Mouse (Mus musculus) T-helper 2 cell (primary cell): ENCODE measurements around the gene Xntrpc.
"Not testable (repeated sequence)": the region's sequence is repeated elsewhere in the genome, so short reads cannot be mapped to it uniquely, and the experiment has no call there.

Experiments
- in situ Hi-C: fragments of 300-600 bp; cut with MboI, MseI; formaldehyde crosslinking; loops from one replicate; pipeline ENCODE4 v1.15.1; 2025; ENCODE audit warnings: high pct_unique_total_duplicates

The Xntrpc gene

GRCm38 (mm10) chr7:102065046-102065891 is at the start of gene Xntrpc, which contains the start of the genes Rnf121 and Xndc1:
Gene Xntrpc (plus strand): TSS chr7:102065713.
Gene Rnf121 (minus strand): TSS chr7:102065469.
Gene Xndc1 (plus strand): TSS chr7:102065511.
- in situ Hi-C loops, result loop anchor here (10.0 kb wide), 1 partner anchor 130 kb away; the partner anchor contains the start of genes Lrrc51 and Numa1

GRCm38 (mm10) chr7:102016936-102017335 is 48.6 kb upstream of the Xntrpc start:
- in situ Hi-C loops, result no loop called here

GRCm38 (mm10) chr7:102017452-102017851 is 48.1 kb upstream of the Xntrpc start:
- in situ Hi-C loops, result no loop called here

GRCm38 (mm10) chr7:102018034-102018433 is 47.5 kb upstream of the Xntrpc start:
- in situ Hi-C loops, result no loop called here

- in situ Hi-C loops, result no loop called here
Observed at GRCm38 (mm10) chr7:102018590-102018989, 46.9 kb upstream of the Xntrpc start, which contains the start of gene Il18bp. Gene Il18bp (minus strand): TSS chr7:102018690.

GRCm38 (mm10) chr7:102019362-102019761 is 46.2 kb upstream of the Xntrpc start:
- in situ Hi-C loops, result no loop called here

GRCm38 (mm10) chr7:102020934-102021333 is 44.6 kb upstream of the Xntrpc start:
- in situ Hi-C loops, result not testable (repeated sequence)

GRCm38 (mm10) chr7:102023821-102024220 is 41.7 kb upstream of the Xntrpc start:
- in situ Hi-C loops, result no loop called here

- in situ Hi-C loops, result loop anchor here (5.0 kb wide), 1 partner anchor 43 kb away; no protein-coding TSS in a partner anchor
Observed at GRCm38 (mm10) chr7:102025187-102026119, 40.1 kb upstream of the Xntrpc start.

GRCm38 (mm10) chr7:102034904-102035303 is 30.6 kb upstream of the Xntrpc start:
- in situ Hi-C loops, result loop anchor here (5.0 kb wide), 1 partner anchor 77 kb away; no protein-coding TSS in a partner anchor

- in situ Hi-C loops, result loop anchor here (5.0 kb wide), 1 partner anchor 77 kb away; no protein-coding TSS in a partner anchor
Observed at GRCm38 (mm10) chr7:102035534-102035933, 30.0 kb upstream of the Xntrpc start.

- in situ Hi-C loops, result loop anchor here (5.0 kb wide), 1 partner anchor 75 kb away; no protein-coding TSS in a partner anchor
Observed at GRCm38 (mm10) chr7:102037318-102037717, 28.2 kb upstream of the Xntrpc start.

GRCm38 (mm10) chr7:102042314-102042713 is 23.2 kb upstream of the Xntrpc start:
- in situ Hi-C loops, result no loop called here

GRCm38 (mm10) chr7:102048524-102048923 is 17.0 kb upstream of the Xntrpc start:
- in situ Hi-C loops, result loop anchor here (5.0 kb wide), 1 partner anchor 34 kb away; the partner anchor contains the start of gene Trpc2

- in situ Hi-C loops, result loop anchor here (10.0 kb wide), 1 partner anchor 127 kb away; the partner anchor contains the start of genes Lrrc51 and Numa1
Observed at GRCm38 (mm10) chr7:102061353-102061752, 4.2 kb upstream of the Xntrpc start.

- in situ Hi-C loops, result loop anchor here (10.0 kb wide), 1 partner anchor 127 kb away; the partner anchor contains the start of genes Lrrc51 and Numa1
Observed at GRCm38 (mm10) chr7:102062203-102062602, 3.3 kb upstream of the Xntrpc start.

GRCm38 (mm10) chr7:102063891-102064290 is 1.6 kb upstream of the Xntrpc start:
- in situ Hi-C loops, result loop anchor here (10.0 kb wide), 1 partner anchor 129 kb away; the partner anchor contains the start of genes Lrrc51 and Numa1

GRCm38 (mm10) chr7:102064655-102065045 is 863 bp upstream of the Xntrpc start:
- in situ Hi-C loops, result loop anchor here (10.0 kb wide), 1 partner anchor 130 kb away; the partner anchor contains the start of genes Lrrc51 and Numa1

GRCm38 (mm10) chr7:102066363-102066762 is 850 bp downstream of the Xntrpc start:
- in situ Hi-C loops, result loop anchor here (10.0 kb wide), 1 partner anchor 132 kb away; the partner anchor contains the start of genes Lrrc51 and Numa1

- in situ Hi-C loops, result no loop called here
Observed at GRCm38 (mm10) chr7:102076714-102077296, 11.3 kb downstream of the Xntrpc start.

- in situ Hi-C loops, result no loop called here
Observed at GRCm38 (mm10) chr7:102078517-102078916, 13.0 kb downstream of the Xntrpc start.
